Mouse (Mus musculus): Measurements from ENCODE around the gene Kcnn4. TPM values are rescaled to one million over a fixed set of nuclear protein-coding genes. Genes with fewer than 3 reads are reported as not detected.

Gene Kcnn4
- 1 to 10 TPM; 4.2 to 5.4 TPM for total RNA-seq (2021)
- long read RNA-seq, experiment 1, partial matches to known transcripts, result 0 of 5 reads
- long read RNA-seq, experiment 1, other reads (novel, unspliced or antisense), result 2 of 5 reads
- long read RNA-seq, experiment 2, partial matches to known transcripts, result 0 of 3 reads
- long read RNA-seq, experiment 2, other reads (novel, unspliced or antisense), result 0 of 3 reads

- DNase-seq, result no peak
These were observed at the start of gene Kcnn4 for GRCm38 (mm10) chr7:24369731-24370541. Kcnn4 (plus strand) TSS chr7:24370263.

GRCm38 (mm10) chr7:24322593-24322992, 47.5 kb upstream of the Kcnn4 start:
- no peak for DNase-seq

GRCm38 (mm10) chr7:24325197-24325596, 44.9 kb upstream of the Kcnn4 start:
- DNase-seq, result peak; percentile 64

GRCm38 (mm10) chr7:24325675-24326128, 44.4 kb upstream of the Kcnn4 start:
- DNase-seq, result peak; percentile 20

GRCm38 (mm10) chr7:24326273-24327135, 43.6 kb upstream of the Kcnn4 start:
- DNase-seq, result no peak

GRCm38 (mm10) chr7:24327281-24327975, 42.6 kb upstream of the Kcnn4 start:
- DNase-seq, result no peak

GRCm38 (mm10) chr7:24333304-24333986, 36.6 kb upstream of the Kcnn4 start, which contains the start of gene Tescl:
Tescl (minus strand) TSS chr7:24333936.
- DNase-seq, result peak; percentile 12

- DNase-seq, result peak; percentile 81
These were observed 34.3 kb upstream of the Kcnn4 start for GRCm38 (mm10) chr7:24335699-24336309.

GRCm38 (mm10) chr7:24338241-24338640, 31.8 kb upstream of the Kcnn4 start:
- no peak for DNase-seq

- no peak for DNase-seq
These were observed 26.3 kb upstream of the Kcnn4 start for GRCm38 (mm10) chr7:24343701-24344272.

GRCm38 (mm10) chr7:24346444-24346843, 23.6 kb upstream of the Kcnn4 start:
- no peak for DNase-seq

GRCm38 (mm10) chr7:24348896-24349295, 21.2 kb upstream of the Kcnn4 start, which contains the start of gene Lypd5:
Lypd5 (plus strand) TSS chr7:24349196.
- no peak for DNase-seq

GRCm38 (mm10) chr7:24355646-24356045, 14.4 kb upstream of the Kcnn4 start:
- no peak for DNase-seq

- peak; percentile 42 for DNase-seq
These were observed 14.0 kb upstream of the Kcnn4 start for GRCm38 (mm10) chr7:24356081-24356480.

- no peak for DNase-seq
These were observed 12.2 kb upstream of the Kcnn4 start for GRCm38 (mm10) chr7:24357899-24358298.

- DNase-seq, result peak; percentile 76
These were observed 10.8 kb upstream of the Kcnn4 start for GRCm38 (mm10) chr7:24359269-24359668.

GRCm38 (mm10) chr7:24361001-24361400, 9.1 kb upstream of the Kcnn4 start:
- DNase-seq, result no peak

- DNase-seq, result peak; percentile 65
These were observed 6.8 kb upstream of the Kcnn4 start for GRCm38 (mm10) chr7:24363228-24363627.

- peak; percentile 91 for DNase-seq
These were observed 5.2 kb upstream of the Kcnn4 start for GRCm38 (mm10) chr7:24364827-24365226.

GRCm38 (mm10) chr7:24365258-24366014, 4.6 kb upstream of the Kcnn4 start:
- no peak for DNase-seq

Measured in adrenal gland, postnatal 10 days (tissue).